Mouse (Mus musculus) bone marrow macrophage, adult 2 months (primary cell): ENCODE measurements around the gene Psma4.

Experiments
- CTCF ChIP-seq: IDR thresholded peaks from 2 replicates; pipeline ENCODE4 v1.5.1; 2012; ENCODE audit warnings: low read depth, mild to moderate bottlenecking, low read length, moderate library complexity
- POLR2A ChIP-seq: IDR thresholded peaks from 2 replicates; pipeline ENCODE4 v1.6.1; 2012; ENCODE audit warnings: mild to moderate bottlenecking, low read depth, low read length, borderline replicate concordance

GRCm38 (mm10) chr9:54919946-54920345 is 30.6 kb upstream of the Psma4 start:
- TF ChIP-seq POLR2A (no peak), CTCF (no peak)
